Mouse (Mus musculus): Measurements from ENCODE around the gene Ppm1f.
"Not testable (repeated sequence)": the region's sequence is repeated elsewhere in the genome, so short reads cannot be mapped to it uniquely, and the experiment has no call there.

GRCm38 (mm10) chr16:16856054-16856453 is 40.2 kb upstream of the Ppm1f start:
- not testable (repeated sequence) for TF ChIP-seq MAX (IDR thresholded peaks at IDR 0.05; ENCODE audit: low read length); E2F4 (IDR thresholded peaks at IDR 0.05; ENCODE audit: insufficient replicate concordance, low read depth, low read length); ZC3H11A (IDR thresholded peaks at IDR 0.05; ENCODE audit: low read depth, low read length); CTCF (conservative IDR thresholded peaks at IDR 0.05 in 1 of 2, IDR thresholded peaks at IDR 0.05 in 1 of 2; ENCODE audit: low read depth in 2 of 2, low read length in 2 of 2); MEF2A (IDR thresholded peaks at IDR 0.05; ENCODE audit: borderline replicate concordance, low read depth, low read length); RAD21 (IDR thresholded peaks at IDR 0.05; ENCODE audit: low read depth, low read length); UBTF (IDR thresholded peaks at IDR 0.05; ENCODE audit: low read depth, low read length); MXI1 (IDR thresholded peaks at IDR 0.05; ENCODE audit: low read depth, low read length); HCFC1 (IDR thresholded peaks at IDR 0.05; ENCODE audit: low read depth, low read length); GABPA (IDR thresholded peaks at IDR 0.05; ENCODE audit: insufficient replicate concordance, low read depth, low read length); POLR2A (IDR thresholded peaks at IDR 0.05; ENCODE audit: low read depth, low read length); TBP (conservative IDR thresholded peaks at IDR 0.05; ENCODE audit: low read depth, low read length); SMC3 (IDR thresholded peaks at IDR 0.05; ENCODE audit: low read depth, low read length)
